In the genomic region with DNA sequence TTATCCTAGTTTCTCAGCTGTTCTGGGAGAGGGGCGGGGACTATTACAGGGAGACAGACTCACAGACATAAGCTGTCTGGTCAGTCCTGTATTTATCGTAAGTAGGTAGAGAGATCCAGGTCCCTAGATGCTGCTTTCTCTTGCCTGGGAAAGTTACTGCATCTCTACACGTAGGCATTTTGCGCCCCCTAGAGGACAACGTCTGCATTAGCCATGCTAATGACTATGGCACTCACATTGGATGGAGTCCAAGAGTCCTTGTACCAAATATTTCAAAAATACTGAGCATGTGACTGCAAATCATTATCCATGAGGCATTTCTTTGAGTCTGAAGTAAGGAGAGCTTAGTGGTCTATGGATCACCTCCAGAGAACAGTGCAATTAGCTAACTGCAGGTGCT, we compare ENCODE assay signal across 9 mouse cellular contexts. TPM values are rescaled to one million over a fixed set of nuclear protein-coding genes. Genes with fewer than 3 reads are reported as not detected.
DNase-seq lines count a peak whose midpoint lies in the region; ATAC-seq and TF ChIP-seq lines count a peak whose summit lies in the region.
"Had no signal": no experiment of that assay in that cellular context is flagged by ENCODE, and none has a peak within 500 bp of the region (broad histone marks: within the 10 kb centered on the region; RNA-seq: fewer than 3 reads in every experiment).

No protein-coding gene starts in this region.

- H3K36me3 ChIP-seq in heart, postnatal 0 days (replicated peaks; ENCODE audit: control insufficient read depth, insufficient read depth, low read length) = no peaks in the 10 kb centered on the region
- no peaks in the 10 kb centered on the region for H3K36me3 ChIP-seq in heart, embryonic 12.5 days
- H3K36me3 ChIP-seq in MEL (ENCODE audit: control insufficient read depth in 1 of 2, insufficient read depth in 2 of 2, low read length in 2 of 2) = peaks cover 0 to 2% of the 10 kb centered on the region in 2 experiments; a peak in 1 of 4 replicates
- no peaks in the 10 kb centered on the region for H3K36me3 ChIP-seq in midbrain, postnatal 0 days (ENCODE audit: insufficient read depth, low read length)
- no peaks in the 10 kb centered on the region for H3K36me3 ChIP-seq in thymus, adult 2 months (ENCODE audit: control insufficient read depth, insufficient read depth, low read length)

- H3K9me3 ChIP-seq in heart, postnatal 0 days (replicated peaks; ENCODE audit: control insufficient read depth, low read length) = no peaks in the 10 kb centered on the region
- no peaks in the 10 kb centered on the region for H3K9me3 ChIP-seq in heart, embryonic 12.5 days (replicated peaks)
- H3K9me3 ChIP-seq in MEL (replicated peaks; ENCODE audit: insufficient read depth, low read length) = no peaks in the 10 kb centered on the region
- no peaks in the 10 kb centered on the region for H3K9me3 ChIP-seq in midbrain, postnatal 0 days (ENCODE audit: low read length)
- H3K9me3 ChIP-seq: megakaryocyte, embryonic 14.5 days had no signal

- H3K79me2 ChIP-seq in MEL (ENCODE audit: control insufficient read depth, insufficient read depth, low read length, poor library complexity) = no peaks in the 10 kb centered on the region

- H3K4me1 ChIP-seq in heart, postnatal 0 days (ENCODE audit: control insufficient read depth, insufficient read depth) = peaks cover 17% of the 10 kb centered on the region; the same call in 1 of the 2 replicates
- H3K4me1 ChIP-seq in heart, embryonic 12.5 days (replicated peaks) = peaks cover 20% of the 10 kb centered on the region
- no peaks in the 10 kb centered on the region for H3K4me1 ChIP-seq in MEL (ENCODE audit: control insufficient read depth in 1 of 2, insufficient read depth in 2 of 2, low read length in 2 of 2)
- H3K4me1 ChIP-seq in midbrain, postnatal 0 days (ENCODE audit: insufficient read depth, low read length) = no peaks in the 10 kb centered on the region
- H3K4me1 ChIP-seq in thymus, adult 2 months (replicated peaks; ENCODE audit: control insufficient read depth, insufficient read depth, low read length) = no peaks in the 10 kb centered on the region

- H3K9ac ChIP-seq in heart, postnatal 0 days (replicated peaks; ENCODE audit: low read depth, low read length) = no peak overlapping the region
- no peak overlapping the region for H3K9ac ChIP-seq in heart, embryonic 12.5 days
- no peak overlapping the region for H3K9ac ChIP-seq in MEL (ENCODE audit: control insufficient read depth, low read depth, low read length, poor library complexity, severe bottlenecking)
- H3K9ac ChIP-seq in midbrain, postnatal 0 days (replicated peaks; ENCODE audit: low read length, poor library complexity, severe bottlenecking) = no peak overlapping the region

- H3K4me3 ChIP-seq in heart, postnatal 0 days (ENCODE audit: low read depth, low read length) = no peak overlapping the region
- H3K4me3 ChIP-seq in heart, embryonic 12.5 days = no peak overlapping the region
- H3K4me3 ChIP-seq in MEL (ENCODE audit: control insufficient read depth in 1 of 2, insufficient read depth in 1 of 2, low read depth in 2 of 2, low read length in 2 of 2) = no peak overlapping the region
- H3K4me3 ChIP-seq in midbrain, postnatal 0 days (ENCODE audit: low read depth, low read length) = no peak overlapping the region
- H3K4me3 ChIP-seq in thymus, adult 2 months (ENCODE audit: control insufficient read depth, insufficient read depth, low read length) = no peak overlapping the region
- H3K4me3 ChIP-seq: megakaryocyte, embryonic 14.5 days had no signal

- peak; percentile 85 for TF ChIP-seq CTCF in heart, postnatal 0 days (IDR thresholded peaks at IDR 0.05; ENCODE audit: low read depth)
- peak; percentile 88 to 99 (median 89) for TF ChIP-seq CTCF in MEL (IDR thresholded peaks at IDR 0.05 in 2 of 3, conservative IDR thresholded peaks at IDR 0.05 in 1 of 3; ENCODE audit: control insufficient read depth in 1 of 3, insufficient read depth in 1 of 3, low read depth in 2 of 3, low read length in 3 of 3, poor library complexity in 1 of 3, severe bottlenecking in 1 of 3)
- peak; percentile 85 for TF ChIP-seq CTCF in midbrain, postnatal 0 days (IDR thresholded peaks at IDR 0.05)
- TF ChIP-seq CTCF in thymus, adult 2 months (IDR thresholded peaks at IDR 0.05; ENCODE audit: borderline replicate concordance, control insufficient read depth, extremely low read depth, insufficient read depth, low read length, poor library complexity) = no peak

- H3K27me3 ChIP-seq in heart, postnatal 0 days (ENCODE audit: control insufficient read depth, insufficient read depth, low read length) = no peaks in the 10 kb centered on the region
- H3K27me3 ChIP-seq in heart, embryonic 12.5 days (replicated peaks) = no peaks in the 10 kb centered on the region; the same call in 1 of the 2 replicates
- peaks cover 11 to 16% of the 10 kb centered on the region in 2 experiments for H3K27me3 ChIP-seq in MEL (ENCODE audit: control insufficient read depth in 1 of 2, insufficient read depth in 2 of 2, low read length in 2 of 2)
- H3K27me3 ChIP-seq in midbrain, postnatal 0 days (ENCODE audit: insufficient read depth, low read length) = no peaks in the 10 kb centered on the region
- no peaks in the 10 kb centered on the region for H3K27me3 ChIP-seq in thymus, adult 2 months (ENCODE audit: control insufficient read depth, insufficient read depth, low read length)

- no peak for TF ChIP-seq POLR2A in MEL (IDR thresholded peaks at IDR 0.05; ENCODE audit: control insufficient read depth in 1 of 2, insufficient read depth in 1 of 2, low read depth in 1 of 2, low read length in 2 of 2, poor library complexity in 1 of 2)
- no peak for TF ChIP-seq POLR2A in thymus, adult 2 months (IDR thresholded peaks at IDR 0.05; ENCODE audit: control insufficient read depth, extremely low read depth, insufficient read depth, low read length, poor library complexity)

- no peak for ATAC-seq in heart, postnatal 0 days (ENCODE audit: insufficient read depth, low read depth)
- no peak for ATAC-seq in heart, embryonic 12.5 days (ENCODE audit: insufficient number of reproducible peaks, low FRiP score)
- no peak for ATAC-seq in midbrain, postnatal 0 days (ENCODE audit: low FRiP score)

- DNase-seq in heart, postnatal 0 days (ENCODE audit: low spot score) = peak; percentile 60
- DNase-seq in MEL (ENCODE audit: low read depth, low spot score) = peak; percentile 84
- peak; percentile 86 to 88 for DNase-seq in cerebellum, adult 18-20 months
- DNase-seq in frontal cortex, adult 2 months (ENCODE audit: extremely low spot score in 1 of 2, low spot score in 1 of 2) = peak; percentile 49 to 89
- DNase-seq in layer of hippocampus, adult 9-11 months = peak; percentile 78
- peak; percentile 86 for DNase-seq in midbrain, postnatal 0 days (ENCODE audit: low spot score)
- peak; percentile 62 for DNase-seq in thymus, adult 2 months

- H3K4me2 ChIP-seq in heart, postnatal 0 days (ENCODE audit: low read depth, low read length) = no peak overlapping the region
- no peak overlapping the region for H3K4me2 ChIP-seq in heart, embryonic 12.5 days
- no peak overlapping the region for H3K4me2 ChIP-seq in midbrain, postnatal 0 days (ENCODE audit: low read depth, low read length, poor library complexity, severe bottlenecking)

- peak; percentile 74 for TF ChIP-seq RAD21 in MEL (IDR thresholded peaks at IDR 0.05; ENCODE audit: low read depth, low read length)

- TF ChIP-seq EP300 in heart, postnatal 0 days (IDR thresholded peaks at IDR 0.05; ENCODE audit: low read depth) = no peak
- no peak for TF ChIP-seq EP300 in MEL (IDR thresholded peaks at IDR 0.05; ENCODE audit: low read depth in 1 of 2, low read length in 2 of 2)

- WGBS in heart, postnatal 0 days = 18% methylated on average over 5 of the region's 5 CpGs
- WGBS in heart, embryonic 12.5 days = 23% methylated on average over 5 of the region's 5 CpGs
- 21% methylated on average over 5 of the region's 5 CpGs for WGBS in midbrain, postnatal 0 days
- WGBS in thymus, adult 2 months = 22% methylated on average over 5 of the region's 5 CpGs

- no peak overlapping the region for H3K27ac ChIP-seq in heart, postnatal 0 days (ENCODE audit: low read depth)
- no peak overlapping the region for H3K27ac ChIP-seq in heart, embryonic 12.5 days (ENCODE audit: poor library complexity, severe bottlenecking)
- no peak overlapping the region for H3K27ac ChIP-seq in MEL (ENCODE audit: control insufficient read depth, low read depth, low read length)
- no peak overlapping the region for H3K27ac ChIP-seq in midbrain, postnatal 0 days (ENCODE audit: low read depth, low read length)
- H3K27ac ChIP-seq in thymus, adult 2 months (ENCODE audit: control insufficient read depth, insufficient read depth, low read length) = no peak overlapping the region

TF ChIP-seq in MEL, 35 proteins besides CTCF, POLR2A, EP300 and RAD21 (continues in another document):
- TF ChIP-seq BHLHE40 (IDR thresholded peaks at IDR 0.05; ENCODE audit: borderline replicate concordance, low read depth, low read length) (0 out of 2 replicates have a peak, but pooled peaks have one; percentile 27), TCF12 (IDR thresholded peaks at IDR 0.05; ENCODE audit: low read depth, low read length) (0 out of 2 replicates have a peak, but pooled peaks have one; percentile 10)

RNA-seq across cellular contexts. Expression of a gene that starts 38.7 kb away (rescaled TPM):
- 0.12 TPM in 1 of 2 replicates, not detected in the other for total RNA-seq in heart, postnatal 0 days (2014; rRNA removed; ENCODE audit: low replicate concordance)
- 0.03 TPM in 1 of 2 replicates, not detected in the other for polyA plus RNA-seq in heart, postnatal 0 days (2015; fragmentation: Nextera tagmentation; extraction: Ambion mirVana)
- 0.06 and 0.12 TPM in 2 replicates for polyA plus RNA-seq in heart, embryonic 12.5 days (2016; fragmentation: Nextera tagmentation; extraction: Ambion mirVana)
- not detected in 2 replicates for total RNA-seq in MEL (2012; rRNA removed)
- under 1 TPM in 1 of 2 experiments, not detected in 1; 0.04 TPM for polyA plus RNA-seq in MEL (2012; ENCODE audit: insufficient read depth in 1 of 2, insufficient read length in 2 of 2, low read depth in 1 of 2, low replicate concordance in 2 of 2, missing spikeins in 1 of 2)
- 47.0 and 49.4 TPM in 2 replicates for polyA plus RNA-seq in frontal cortex, adult 2 months (2012; rRNA removed)
- total RNA-seq in midbrain, postnatal 0 days (2014; rRNA removed) = 7.5 and 9.7 TPM in 2 replicates
- polyA plus RNA-seq in midbrain, postnatal 0 days (2015; fragmentation: Nextera tagmentation; extraction: Ambion mirVana) = 2.7 and 3.3 TPM in 2 replicates
- polyA plus RNA-seq in thymus, adult 2 months (2012; rRNA removed) = 2.4 and 2.9 TPM in 2 replicates

RNA-seq across cellular contexts. Expression of a gene that starts 45.5 kb away (rescaled TPM):
- total RNA-seq in heart, postnatal 0 days (2014; rRNA removed; ENCODE audit: low replicate concordance) = 344 and 375 TPM in 2 replicates
- polyA plus RNA-seq in heart, postnatal 0 days (2015; fragmentation: Nextera tagmentation; extraction: Ambion mirVana) = 394 and 404 TPM in 2 replicates
- polyA plus RNA-seq in heart, embryonic 12.5 days (2016; fragmentation: Nextera tagmentation; extraction: Ambion mirVana) = 180 and 181 TPM in 2 replicates
- 60.4 and 69.7 TPM in 2 replicates for total RNA-seq in MEL (2012; rRNA removed)
- 100 to 1,000 TPM; 106 to 213 TPM for polyA plus RNA-seq in MEL (2012; ENCODE audit: insufficient read depth in 1 of 2, insufficient read length in 2 of 2, low read depth in 1 of 2, low replicate concordance in 2 of 2, missing spikeins in 1 of 2)
- 333 and 348 TPM in 2 replicates for polyA plus RNA-seq in frontal cortex, adult 2 months (2012; rRNA removed)
- total RNA-seq in midbrain, postnatal 0 days (2014; rRNA removed) = 89.8 and 103 TPM in 2 replicates
- polyA plus RNA-seq in midbrain, postnatal 0 days (2015; fragmentation: Nextera tagmentation; extraction: Ambion mirVana) = 121 and 129 TPM in 2 replicates
- polyA plus RNA-seq in thymus, adult 2 months (2012; rRNA removed) = 27.8 and 41.4 TPM in 2 replicates

Comparison
In these comparisons a context has a peak if more than half of its experiments do, and no peak if none do; other contexts are left out.
1. RNA of a gene that starts 38.7 kb away (polyA plus RNA-seq): 47.0 to 49.4 TPM in frontal cortex, adult 2 months; 2.7 to 3.3 TPM in midbrain, postnatal 0 days, 2.4 to 2.9 TPM in thymus, adult 2 months, 0.06 to 0.12 TPM in heart, embryonic 12.5 days, 0.04 TPM in MEL and 0.03 TPM in heart, postnatal 0 days; every median in the first group is over 10 times any median in the second.
2. Peak in every context shown above with its lines, with median percentiles within 50 percentile points of each other: DNase-seq.